Mouse (Mus musculus): ENCODE results near the gene AU040320. TPM values are rescaled to one million over a fixed set of nuclear protein-coding genes. Genes with fewer than 3 reads are reported as not detected.

AU040320 gene
- polyA plus RNA-seq (2014; fragmentation: Nextera tagmentation; extraction: Ambion mirVana): 18.9 and 20.2 TPM in 2 replicates

GRCm38 (mm10) chr4:126753268-126754230, at the start of gene AU040320, which contains the start of gene Ncdn:
TSS of gene AU040320 (plus strand) at chr4:126753544.
TSS of gene Ncdn (minus strand) at chr4:126753438.
- Histone ChIP-seq H3K4me2 (ENCODE audit: low read depth, severe bottlenecking) (peak within 1 kb of the TSS; percentile 88), H3K9me3 (ENCODE audit: control insufficient read depth, low read length) (no peaks in the 10 kb centered on the region), H3K27ac (replicated peaks; ENCODE audit: low read depth, low read length) (peak within 1 kb of the TSS; percentile 85), H3K4me3 (ENCODE audit: low read depth, low read length) (peak within 1 kb of the TSS; percentile 84), H3K4me1 (ENCODE audit: control insufficient read depth, insufficient read depth, low read length) (peaks cover 15% of the 10 kb centered on the region), H3K27me3 (ENCODE audit: control insufficient read depth, insufficient read depth, low read length) (no peaks in the 10 kb centered on the region), H3K9ac (ENCODE audit: low read length) (peak within 1 kb of the TSS; percentile 81), H3K36me3 (ENCODE audit: control insufficient read depth, insufficient read depth, low read length) (peaks cover 4% of the 10 kb centered on the region; the same call in 1 of the 2 replicates)
- ATAC-seq (ENCODE audit: insufficient number of reproducible peaks, low FRiP score, low TSS enrichment, low read depth) (peak; percentile 98), DNase-seq (ENCODE audit: low spot score) (peak; percentile 97)
- WGBS: under 1% methylated on average over 68 of the region's 71 CpGs

GRCm38 (mm10) chr4:126706630-126707438, 46.5 kb upstream of the AU040320 start:
- Histone ChIP-seq H3K9ac (ENCODE audit: low read length) (no peak overlapping the region), H3K9me3 (ENCODE audit: control insufficient read depth, low read length) (no peaks in the 10 kb centered on the region), H3K27ac (replicated peaks; ENCODE audit: low read depth, low read length) (no peak overlapping the region), H3K4me1 (ENCODE audit: control insufficient read depth, insufficient read depth, low read length) (no peaks in the 10 kb centered on the region), H3K27me3 (ENCODE audit: control insufficient read depth, insufficient read depth, low read length) (no peaks in the 10 kb centered on the region), H3K4me3 (ENCODE audit: low read depth, low read length) (no peak overlapping the region), H3K36me3 (ENCODE audit: control insufficient read depth, insufficient read depth, low read length) (peaks cover 9% of the 10 kb centered on the region), H3K4me2 (ENCODE audit: low read depth, severe bottlenecking) (no peak overlapping the region)
- WGBS: 57% methylated on average over 12 of the region's 12 CpGs
- ATAC-seq (ENCODE audit: insufficient number of reproducible peaks, low FRiP score, low TSS enrichment, low read depth): no peak
- no peak for DNase-seq (ENCODE audit: low spot score)

- Histone ChIP-seq H3K9me3 (ENCODE audit: control insufficient read depth, low read length) (no peaks in the 10 kb centered on the region), H3K4me2 (ENCODE audit: low read depth, severe bottlenecking) (no peak overlapping the region), H3K36me3 (ENCODE audit: control insufficient read depth, insufficient read depth, low read length) (peaks cover 9% of the 10 kb centered on the region), H3K27me3 (ENCODE audit: control insufficient read depth, insufficient read depth, low read length) (no peaks in the 10 kb centered on the region), H3K9ac (ENCODE audit: low read length) (no peak overlapping the region), H3K27ac (replicated peaks; ENCODE audit: low read depth, low read length) (no peak overlapping the region), H3K4me1 (ENCODE audit: control insufficient read depth, insufficient read depth, low read length) (no peaks in the 10 kb centered on the region), H3K4me3 (ENCODE audit: low read depth, low read length) (no peak overlapping the region)
- DNase-seq (ENCODE audit: low spot score) (no peak), ATAC-seq (ENCODE audit: insufficient number of reproducible peaks, low FRiP score, low TSS enrichment, low read depth) (no peak)
- 84% methylated on average over 5 of the region's 5 CpGs for WGBS
These were observed 45.9 kb upstream of the AU040320 start for GRCm38 (mm10) chr4:126707439-126707826.

GRCm38 (mm10) chr4:126732111-126732510, 21.2 kb upstream of the AU040320 start:
- Histone ChIP-seq H3K4me2 (ENCODE audit: low read depth, severe bottlenecking) (0 out of 2 replicates have a peak overlapping the region, but pooled peaks have one; percentile 3), H3K36me3 (ENCODE audit: control insufficient read depth, insufficient read depth, low read length) (no peaks in the 10 kb centered on the region), H3K9me3 (ENCODE audit: control insufficient read depth, low read length) (no peaks in the 10 kb centered on the region), H3K4me1 (ENCODE audit: control insufficient read depth, insufficient read depth, low read length) (0 out of 2 replicates have a peak, but pooled peaks cover 3% of the 10 kb centered on the region), H3K4me3 (ENCODE audit: low read depth, low read length) (peak overlapping the region; percentile 6; the same call in 1 of the 2 replicates), H3K27ac (replicated peaks; ENCODE audit: low read depth, low read length) (no peak overlapping the region), H3K27me3 (ENCODE audit: control insufficient read depth, insufficient read depth, low read length) (peaks cover 68% of the 10 kb centered on the region), H3K9ac (ENCODE audit: low read length) (no peak overlapping the region)
- DNase-seq (ENCODE audit: low spot score): no peak
- WGBS: 2% methylated on average over 18 of the region's 18 CpGs
- ATAC-seq (ENCODE audit: insufficient number of reproducible peaks, low FRiP score, low TSS enrichment, low read depth): no peak

GRCm38 (mm10) chr4:126732531-126733380, 20.6 kb upstream of the AU040320 start:
- DNase-seq (ENCODE audit: low spot score) (peak; percentile 50), ATAC-seq (ENCODE audit: insufficient number of reproducible peaks, low FRiP score, low TSS enrichment, low read depth) (no peak)
- 6% methylated on average over 26 of the region's 26 CpGs for WGBS
- Histone ChIP-seq H3K4me3 (ENCODE audit: low read depth, low read length) (peak overlapping the region; percentile 6; the same call in 1 of the 2 replicates), H3K36me3 (ENCODE audit: control insufficient read depth, insufficient read depth, low read length) (no peaks in the 10 kb centered on the region), H3K9me3 (ENCODE audit: control insufficient read depth, low read length) (no peaks in the 10 kb centered on the region), H3K9ac (ENCODE audit: low read length) (no peak overlapping the region), H3K27ac (replicated peaks; ENCODE audit: low read depth, low read length) (no peak overlapping the region), H3K27me3 (ENCODE audit: control insufficient read depth, insufficient read depth, low read length) (peaks cover 72% of the 10 kb centered on the region), H3K4me2 (ENCODE audit: low read depth, severe bottlenecking) (0 out of 2 replicates have a peak overlapping the region, but pooled peaks have one; percentile 3), H3K4me1 (ENCODE audit: control insufficient read depth, insufficient read depth, low read length) (0 out of 2 replicates have a peak, but pooled peaks cover 3% of the 10 kb centered on the region)

- Histone ChIP-seq H3K27me3 (ENCODE audit: control insufficient read depth, insufficient read depth, low read length) (peaks cover 82% of the 10 kb centered on the region), H3K27ac (replicated peaks; ENCODE audit: low read depth, low read length) (no peak overlapping the region), H3K9me3 (ENCODE audit: control insufficient read depth, low read length) (no peaks in the 10 kb centered on the region), H3K4me3 (ENCODE audit: low read depth, low read length) (no peak overlapping the region), H3K9ac (ENCODE audit: low read length) (no peak overlapping the region), H3K4me1 (ENCODE audit: control insufficient read depth, insufficient read depth, low read length) (0 out of 2 replicates have a peak, but pooled peaks cover 3% of the 10 kb centered on the region), H3K36me3 (ENCODE audit: control insufficient read depth, insufficient read depth, low read length) (no peaks in the 10 kb centered on the region), H3K4me2 (ENCODE audit: low read depth, severe bottlenecking) (no peak overlapping the region)
- DNase-seq (ENCODE audit: low spot score): peak; percentile 57
- 4% methylated on average over 16 of the region's 16 CpGs for WGBS
- ATAC-seq (ENCODE audit: insufficient number of reproducible peaks, low FRiP score, low TSS enrichment, low read depth): no peak
These were observed 19.2 kb upstream of the AU040320 start for GRCm38 (mm10) chr4:126734001-126734603.

GRCm38 (mm10) chr4:126734700-126735381, 18.5 kb upstream of the AU040320 start:
- no peak overlapping the region for H3K9ac ChIP-seq (ENCODE audit: low read length)
- peaks cover 85% of the 10 kb centered on the region for H3K27me3 ChIP-seq (ENCODE audit: control insufficient read depth, insufficient read depth, low read length)
- no peak overlapping the region for H3K4me3 ChIP-seq (ENCODE audit: low read depth, low read length)
- no peaks in the 10 kb centered on the region for H3K36me3 ChIP-seq (ENCODE audit: control insufficient read depth, insufficient read depth, low read length)
- H3K27ac ChIP-seq (replicated peaks; ENCODE audit: low read depth, low read length): no peak overlapping the region
- 3% methylated on average over 51 of the region's 51 CpGs for WGBS
- H3K9me3 ChIP-seq (ENCODE audit: control insufficient read depth, low read length): no peaks in the 10 kb centered on the region
- 0 out of 2 replicates have a peak, but pooled peaks cover 3% of the 10 kb centered on the region for H3K4me1 ChIP-seq (ENCODE audit: control insufficient read depth, insufficient read depth, low read length)
- ATAC-seq (ENCODE audit: insufficient number of reproducible peaks, low FRiP score, low TSS enrichment, low read depth) (no peak), DNase-seq (ENCODE audit: low spot score) (peak; percentile 57)
- no peak overlapping the region for H3K4me2 ChIP-seq (ENCODE audit: low read depth, severe bottlenecking)
